Mouse (Mus musculus): ENCODE results near the gene Panx1. TPM values are rescaled to one million over a fixed set of nuclear protein-coding genes. Genes with fewer than 3 reads are reported as not detected.

Gene Panx1
- polyA plus RNA-seq, 2 experiments, result 2.8 to 4.7 TPM

GRCm38 (mm10) chr9:14965368-14965767, 79.9 kb downstream of the Panx1 start:
- no peak overlapping the region for H3K27ac ChIP-seq
- DNase-seq (ENCODE audit: low read depth in 3 of 3, low spot score in 3 of 3) (no peak), ATAC-seq (ENCODE audit: insufficient read depth) (no peak)
- H3K4me3 ChIP-seq (ENCODE audit: insufficient read depth in 1 of 2, low read depth in 2 of 2, low read length in 2 of 2), result no peak overlapping the region
- TF ChIP-seq EP300 (IDR thresholded peaks at IDR 0.05; ENCODE audit: low read depth) (no peak), CTCF (IDR thresholded peaks at IDR 0.05; ENCODE audit: low read depth) (no peak)
- no peak overlapping the region for H3K4me2 ChIP-seq (ENCODE audit: low read depth)
- no peaks in the 10 kb centered on the region for H3K27me3 ChIP-seq (ENCODE audit: control insufficient read depth, insufficient read depth, low read length)
- H3K4me1 ChIP-seq (replicated peaks; ENCODE audit: control insufficient read depth in 2 of 2, insufficient read depth in 2 of 2, low read length in 1 of 2), result peaks cover 7 to 14% of the 10 kb centered on the region in 2 experiments
- H3K9ac ChIP-seq (replicated peaks), result no peak overlapping the region
- H3K9me3 ChIP-seq (ENCODE audit: control insufficient read depth, low read length), result no peaks in the 10 kb centered on the region
- H3K36me3 ChIP-seq (replicated peaks; ENCODE audit: control insufficient read depth, insufficient read depth, low read depth), result no peaks in the 10 kb centered on the region

- ATAC-seq (ENCODE audit: insufficient read depth) (no peak), DNase-seq (ENCODE audit: low read depth in 3 of 3, low spot score in 3 of 3) (no peak)
- TF ChIP-seq EP300 (IDR thresholded peaks at IDR 0.05; ENCODE audit: low read depth), result no peak
- TF ChIP-seq CTCF (IDR thresholded peaks at IDR 0.05; ENCODE audit: low read depth), result no peak
- H3K4me3 ChIP-seq (ENCODE audit: insufficient read depth in 1 of 2, low read depth in 2 of 2, low read length in 2 of 2), result no peak overlapping the region
- peaks cover 0 to 5% of the 10 kb centered on the region in 2 experiments; a peak in 2 of 4 replicates for H3K4me1 ChIP-seq (replicated peaks; ENCODE audit: control insufficient read depth in 2 of 2, insufficient read depth in 2 of 2, low read length in 1 of 2)
- no peak overlapping the region for H3K27ac ChIP-seq
- no peak overlapping the region for H3K9ac ChIP-seq (replicated peaks)
- H3K36me3 ChIP-seq (replicated peaks; ENCODE audit: control insufficient read depth, insufficient read depth, low read depth), result no peaks in the 10 kb centered on the region
- 75% methylated on average over 1 of the region's 1 CpGs for WGBS (ENCODE audit: insufficient replicate concordance)
- H3K4me2 ChIP-seq (ENCODE audit: low read depth), result no peak overlapping the region
- H3K9me3 ChIP-seq (ENCODE audit: control insufficient read depth, low read length), result no peaks in the 10 kb centered on the region
- H3K27me3 ChIP-seq (ENCODE audit: control insufficient read depth, insufficient read depth, low read length), result no peaks in the 10 kb centered on the region
Measured at GRCm38 (mm10) chr9:14962769-14963168, 82.5 kb downstream of the Panx1 start.

GRCm38 (mm10) chr9:14954659-14955058, 90.6 kb downstream of the Panx1 start:
- no peak overlapping the region for H3K9ac ChIP-seq (replicated peaks)
- 24% methylated on average over 1 of the region's 1 CpGs for WGBS (ENCODE audit: insufficient replicate concordance)
- no peak for DNase-seq (ENCODE audit: low read depth in 3 of 3, low spot score in 3 of 3)
- TF ChIP-seq EP300 (IDR thresholded peaks at IDR 0.05; ENCODE audit: low read depth) (no peak), CTCF (IDR thresholded peaks at IDR 0.05; ENCODE audit: low read depth) (no peak)
- no peaks in the 10 kb centered on the region for H3K27me3 ChIP-seq (ENCODE audit: control insufficient read depth, insufficient read depth, low read length)
- H3K9me3 ChIP-seq (ENCODE audit: control insufficient read depth, low read length), result no peaks in the 10 kb centered on the region
- no peaks in the 10 kb centered on the region for H3K36me3 ChIP-seq (replicated peaks; ENCODE audit: control insufficient read depth, insufficient read depth, low read depth)
- ATAC-seq (ENCODE audit: insufficient read depth), result no peak
- H3K4me2 ChIP-seq (ENCODE audit: low read depth), result no peak overlapping the region
- no peak overlapping the region for H3K4me3 ChIP-seq (ENCODE audit: insufficient read depth in 1 of 2, low read depth in 2 of 2, low read length in 2 of 2)
- H3K27ac ChIP-seq, result no peak overlapping the region
- no peaks in the 10 kb centered on the region for H3K4me1 ChIP-seq (replicated peaks; ENCODE audit: control insufficient read depth in 2 of 2, insufficient read depth in 2 of 2, low read length in 1 of 2)

Other genes starting within 250 kb of the Panx1 start
- not detected in 2 replicates for gene Gpr83, start 185.3 kb downstream of the Panx1 start, polyA plus RNA-seq (2012; rRNA removed)
- not detected in 2 replicates for gene Gpr83, start 185.3 kb downstream of the Panx1 start, polyA plus RNA-seq (2014; fragmentation: Nextera tagmentation; extraction: Ambion mirVana)
- not detected in 2 replicates for gene Izumo1r, start 141.5 kb downstream of the Panx1 start, polyA plus RNA-seq (2012; rRNA removed)
- gene Izumo1r, start 141.5 kb downstream of the Panx1 start, polyA plus RNA-seq (2014; fragmentation: Nextera tagmentation; extraction: Ambion mirVana), result not detected in 2 replicates
- gene Hephl1, start 66.6 kb upstream of the Panx1 start, polyA plus RNA-seq (2012; rRNA removed), result not detected in 2 replicates
- 0.04 and 0.05 TPM in 2 replicates for gene Hephl1, start 66.6 kb upstream of the Panx1 start, polyA plus RNA-seq (2014; fragmentation: Nextera tagmentation; extraction: Ambion mirVana)
- 0.22 and 0.27 TPM in 2 replicates for gene Vstm5, start 193.6 kb upstream of the Panx1 start, polyA plus RNA-seq (2012; rRNA removed)
- gene Vstm5, start 193.6 kb upstream of the Panx1 start, polyA plus RNA-seq (2014; fragmentation: Nextera tagmentation; extraction: Ambion mirVana), result 0.06 and 0.29 TPM in 2 replicates
- 9.6 and 15.0 TPM in 2 replicates for gene Med17, start 234.5 kb upstream of the Panx1 start, polyA plus RNA-seq (2012; rRNA removed)
- 15.8 and 17.2 TPM in 2 replicates for gene Med17, start 234.5 kb upstream of the Panx1 start, polyA plus RNA-seq (2014; fragmentation: Nextera tagmentation; extraction: Ambion mirVana)

All from liver, embryonic 14.5 days (tissue).